Mouse (Mus musculus): ENCODE measurements at regions not wholly inside any gene's neighbourhood (a gene's known extent, or its start where the extent isn't known, plus 50 kb on each side); places are given as distances from the start of the nearest gene placed in this dataset.

DNA sequence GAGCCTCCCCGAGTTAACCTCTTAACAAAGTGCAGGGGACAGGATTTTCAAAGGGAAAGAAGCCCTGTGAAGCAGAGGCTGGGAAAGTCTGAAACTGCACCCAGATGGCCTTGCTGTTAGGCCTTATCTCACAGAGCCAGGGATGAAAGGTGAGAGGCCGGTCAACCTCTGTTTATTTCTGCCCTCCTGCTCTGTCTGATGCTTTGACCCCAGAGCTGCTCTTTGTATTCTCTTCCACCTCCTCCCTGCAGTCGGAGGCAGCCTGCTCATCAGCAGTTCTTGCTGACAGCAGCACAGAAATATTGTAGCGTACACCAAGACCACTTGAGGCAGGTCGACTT, 212.2 kb downstream of the Enc1 start:
- DNase-seq (ENCODE audit: low read depth, low spot score), result peak; percentile 26

DNA sequence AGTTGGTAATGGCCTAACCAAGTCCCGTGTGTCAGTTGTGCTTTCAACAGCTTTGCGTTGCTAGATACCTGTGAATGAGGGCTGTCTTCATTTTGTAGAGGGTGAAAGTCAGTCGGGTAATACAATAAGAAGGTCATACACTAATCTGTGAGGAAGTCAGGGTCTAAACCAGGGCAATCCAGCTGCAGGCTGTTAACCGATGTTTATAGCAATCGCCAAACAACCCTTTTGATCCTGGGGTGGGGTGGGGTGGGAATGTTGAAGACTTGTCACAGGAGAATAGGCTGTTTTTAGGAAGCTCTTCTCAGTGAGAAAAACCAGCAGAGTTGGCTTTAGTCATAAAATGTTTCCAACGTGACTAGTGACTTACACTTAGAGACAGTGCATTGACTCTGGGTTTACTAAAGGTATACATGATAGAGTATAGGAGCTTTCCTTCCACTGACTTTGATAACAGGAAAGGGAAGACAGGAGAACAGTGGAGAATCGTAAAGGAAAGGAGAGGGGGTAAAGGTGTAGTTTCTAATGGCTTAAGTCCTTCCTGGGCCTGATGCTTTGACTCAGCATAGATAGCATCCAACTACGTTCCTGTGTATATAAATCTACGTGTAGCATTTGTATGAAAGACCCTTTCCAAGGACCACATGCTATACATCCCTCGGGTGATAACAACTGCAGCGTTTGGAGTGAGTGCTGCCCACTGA, 211.6 kb downstream of the Enc1 start:
- no peak for DNase-seq (ENCODE audit: low read depth, low spot score)

DNA sequence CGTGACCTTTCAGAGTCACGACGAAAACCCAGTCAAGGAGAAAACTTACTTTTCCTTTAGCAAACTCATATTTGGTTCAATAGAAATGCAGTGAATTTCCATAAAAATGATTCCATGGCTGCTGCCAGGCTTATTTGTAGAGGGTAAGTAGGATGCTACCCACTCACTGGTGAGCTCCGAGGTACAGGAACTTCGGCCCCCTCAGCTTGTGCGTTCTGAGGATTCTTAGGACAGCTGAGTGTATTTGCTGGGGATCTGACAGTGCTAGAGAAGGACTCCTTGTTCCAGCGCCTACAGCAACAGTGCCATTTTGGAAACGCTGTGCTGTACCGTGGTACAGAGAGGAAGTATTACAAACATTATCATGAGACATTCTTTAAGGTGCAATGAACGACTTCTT, 210.4 kb downstream of the Enc1 start:
- DNase-seq (ENCODE audit: low read depth, low spot score), result no peak

DNA sequence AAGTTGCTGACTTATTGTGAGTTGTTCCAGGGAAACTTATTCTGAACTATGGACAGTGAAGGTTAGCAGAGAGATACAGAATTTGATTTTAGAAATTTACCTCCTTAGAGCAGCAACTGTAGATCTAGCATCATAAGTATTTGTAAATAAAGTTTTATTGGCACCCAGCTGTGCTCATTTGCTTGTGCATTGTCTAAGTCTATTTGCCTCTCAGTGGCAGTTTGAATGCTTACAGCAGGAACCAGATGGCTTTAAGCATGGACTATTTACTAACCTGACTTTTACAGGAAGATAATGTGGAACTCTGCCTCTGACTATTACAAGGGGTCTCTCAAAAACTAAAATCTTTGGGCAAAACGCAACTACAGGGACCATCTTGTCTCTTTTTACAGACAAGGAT, 207.2 kb downstream of the Enc1 start:
- DNase-seq (ENCODE audit: low read depth, low spot score), result no peak

DNA sequence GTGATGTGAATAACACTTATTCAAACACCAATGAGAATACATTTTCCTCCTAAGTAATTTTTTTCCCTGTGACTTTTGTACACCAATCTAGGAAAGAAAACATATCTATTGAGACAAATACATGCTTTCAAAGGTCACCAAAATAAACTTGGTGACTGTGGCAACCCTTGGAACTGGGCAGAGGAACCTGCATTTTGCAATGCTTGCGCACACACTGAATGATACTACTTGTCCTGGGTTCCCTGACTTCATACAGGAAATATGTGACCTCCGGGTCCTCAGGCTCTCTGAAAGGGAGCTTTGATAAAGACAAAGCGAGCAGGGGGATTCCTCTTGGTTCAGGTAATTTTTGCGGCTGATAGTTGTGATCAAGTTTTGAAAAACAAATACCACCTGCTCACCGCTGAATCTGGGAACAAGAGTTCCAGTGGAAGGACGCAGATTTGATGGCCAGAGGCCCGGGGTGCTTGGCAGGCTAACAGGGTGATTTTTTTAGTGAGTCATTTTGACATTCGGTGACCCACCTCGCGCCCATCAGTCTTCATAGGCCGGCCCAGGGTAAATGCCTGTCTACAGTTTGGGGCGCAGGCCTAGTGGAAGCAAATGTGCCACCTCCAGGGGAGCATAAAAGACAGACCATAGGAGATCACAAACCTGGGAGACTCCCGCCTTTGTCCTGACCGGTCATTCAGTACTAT, 203.0 kb downstream of the Enc1 start:
- DNase-seq (ENCODE audit: low read depth, low spot score), result no peak

DNA sequence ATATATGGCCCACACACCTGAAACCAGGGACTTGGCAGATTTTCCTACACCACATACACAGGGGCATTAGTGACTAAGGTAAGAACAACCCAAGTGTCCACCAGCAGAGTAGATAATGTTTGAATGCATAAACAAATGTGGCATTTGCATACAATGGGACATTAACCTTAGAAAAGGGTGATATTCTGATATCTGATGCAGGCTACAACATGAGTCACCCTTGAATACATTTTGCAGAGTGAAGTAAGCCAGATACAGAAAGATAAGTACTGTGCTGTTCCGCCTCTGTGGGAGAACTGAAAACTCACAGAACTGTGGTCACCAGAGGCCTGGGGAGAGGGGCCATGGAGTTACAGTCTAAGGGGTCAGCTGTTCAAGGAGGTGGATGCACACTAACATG, 201.9 kb downstream of the Enc1 start:
- DNase-seq (ENCODE audit: low read depth, low spot score), result no peak

DNA sequence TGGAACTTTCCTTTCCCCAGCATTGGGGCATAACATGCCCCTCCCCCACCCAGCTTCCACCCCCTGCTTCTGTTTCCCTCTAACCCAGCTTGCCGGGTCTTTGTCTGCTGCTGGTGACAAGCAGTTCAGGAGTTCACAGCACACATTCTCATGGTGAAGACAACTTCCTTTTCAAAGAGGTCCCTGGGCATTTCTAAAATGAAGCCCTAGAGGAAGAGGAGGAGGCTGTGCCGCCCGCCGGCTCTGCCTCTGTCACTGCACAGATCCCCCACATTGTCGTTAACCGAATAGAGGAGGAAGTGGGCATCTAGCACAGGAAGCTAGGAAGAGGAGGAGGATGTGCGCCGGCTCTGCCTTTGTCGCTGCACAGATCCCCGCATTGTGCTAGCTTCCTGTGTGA, 201.4 kb downstream of the Enc1 start:
- DNase-seq (ENCODE audit: low read depth, low spot score), result no peak

DNA sequence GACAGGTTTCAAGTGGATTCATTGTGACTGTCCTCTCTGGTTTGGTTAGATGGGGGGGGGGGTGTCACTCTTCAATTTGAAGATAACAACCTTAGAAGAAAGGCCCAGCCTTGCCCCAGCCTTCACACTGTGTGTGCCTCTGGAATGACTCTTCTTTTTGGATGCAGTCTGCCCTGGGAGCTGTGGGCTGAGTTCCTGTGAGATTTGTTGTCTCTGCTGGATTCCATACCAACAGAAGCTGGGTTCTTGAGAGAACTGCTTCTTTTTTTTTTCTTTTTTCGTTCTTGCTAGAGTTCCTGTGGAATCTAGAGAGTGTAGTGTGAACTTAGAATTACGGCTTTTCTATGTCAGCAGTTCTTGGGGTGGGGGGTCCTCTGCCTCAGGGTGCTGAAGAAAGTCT, 200.9 kb downstream of the Enc1 start:
- no peak for DNase-seq (ENCODE audit: low read depth, low spot score)

DNA sequence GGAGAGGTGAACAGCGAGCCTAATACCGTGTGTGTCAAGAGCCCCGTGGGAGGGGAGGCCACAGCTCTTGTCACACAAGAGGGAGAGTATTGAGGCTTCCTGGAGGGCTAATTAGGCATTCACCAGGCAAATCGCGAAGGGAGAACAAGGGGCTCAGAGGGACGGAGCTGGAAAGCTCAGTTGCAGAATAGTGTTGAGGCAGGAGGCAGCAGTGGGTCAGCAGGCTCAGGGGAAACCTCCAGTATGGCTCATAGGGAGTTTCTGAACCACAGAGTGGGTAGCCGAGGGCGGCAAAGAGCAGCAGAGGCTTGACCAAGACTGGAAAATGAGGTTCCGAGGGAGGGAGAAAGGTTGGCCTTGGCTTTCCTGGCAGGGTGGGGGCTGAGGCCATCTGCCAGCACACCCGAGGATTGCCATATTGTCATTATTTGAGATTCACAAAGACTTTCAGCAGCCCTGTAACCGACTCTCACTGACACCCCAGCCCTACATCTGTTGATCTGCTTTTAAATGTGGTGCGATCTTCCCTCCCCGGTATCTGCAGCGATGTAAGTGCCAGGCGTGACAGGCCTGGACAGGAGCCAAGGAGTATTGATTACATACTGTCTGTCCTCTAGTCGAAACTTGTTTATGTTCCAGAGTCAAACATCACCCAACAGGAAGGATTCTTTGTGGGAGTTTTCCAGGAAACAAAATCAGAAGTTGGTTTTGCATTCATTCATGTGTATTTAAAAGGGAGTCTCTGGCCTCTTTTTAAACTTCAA, 198.5 kb downstream of the Enc1 start:
- no peak for DNase-seq (ENCODE audit: low read depth, low spot score)

DNA sequence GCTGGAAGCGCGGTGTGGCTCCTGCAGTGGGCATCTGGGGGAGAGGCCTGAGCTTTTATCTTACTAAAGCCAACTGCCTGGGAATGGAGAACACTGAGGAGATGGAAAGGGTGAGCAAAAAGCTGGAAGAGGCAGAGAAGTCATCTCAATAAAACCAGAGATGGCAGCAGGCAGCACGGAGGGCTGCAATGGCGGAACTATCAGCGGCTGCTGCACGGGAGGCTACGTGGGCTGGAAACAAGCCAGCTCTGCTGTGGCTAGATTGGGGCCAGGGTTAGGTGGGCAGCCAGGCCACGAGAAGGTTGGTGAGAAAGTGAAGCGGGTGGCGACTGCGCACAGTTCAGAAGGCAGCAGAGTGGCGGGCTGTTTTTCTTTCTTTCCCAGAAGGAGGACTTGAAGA, 197.8 kb downstream of the Enc1 start:
- no peak for DNase-seq (ENCODE audit: low read depth, low spot score)

DNA sequence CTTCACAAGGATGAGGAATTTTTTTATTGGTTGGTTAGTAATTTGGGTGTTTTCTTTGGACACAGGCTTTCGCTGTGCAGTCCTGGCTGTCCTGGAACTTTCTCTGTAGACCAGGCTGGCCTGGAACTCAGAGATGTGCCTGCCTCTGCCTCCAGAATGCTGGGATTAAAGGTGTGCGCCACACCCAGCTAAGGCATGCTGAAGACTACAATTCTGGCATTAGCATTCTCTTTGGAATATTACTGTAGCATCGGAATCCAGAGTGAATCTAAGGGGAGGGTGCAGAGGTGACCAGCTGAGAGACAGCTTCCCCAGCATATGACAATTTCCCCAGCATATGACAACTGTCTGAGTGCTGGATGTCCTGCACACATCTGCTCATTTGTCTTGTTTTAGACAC, 197.4 kb downstream of the Enc1 start:
- DNase-seq (ENCODE audit: low read depth, low spot score), result no peak

DNA sequence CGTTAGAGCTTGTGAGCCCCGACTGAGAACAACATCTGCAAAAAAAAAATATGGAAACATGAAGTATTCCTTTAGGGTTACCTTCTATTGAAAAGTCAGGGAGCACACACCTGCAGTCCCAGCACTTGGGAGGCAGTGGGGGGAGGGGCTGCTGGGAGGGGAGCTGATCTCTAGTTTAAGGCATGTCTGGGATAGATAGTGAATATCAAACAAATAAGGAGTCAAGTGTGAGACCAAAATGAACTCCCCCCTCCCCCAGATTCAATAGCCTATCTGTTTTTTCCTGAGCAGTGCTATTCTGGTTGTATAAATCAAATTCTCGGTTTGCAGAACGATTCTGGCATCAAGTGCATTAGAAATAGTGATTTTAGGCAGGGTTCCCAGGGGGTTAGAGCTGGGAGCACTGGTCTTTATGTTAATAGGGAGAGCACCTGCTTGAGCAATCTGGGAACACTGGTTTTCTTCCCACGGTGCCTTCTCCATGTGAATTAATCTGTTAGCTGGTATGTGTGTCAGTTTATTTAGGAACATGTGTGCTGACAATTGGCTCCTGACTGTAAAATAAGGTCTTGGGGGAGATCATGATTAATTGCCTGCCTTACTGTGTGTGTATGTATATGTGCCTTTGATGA, 195.9 kb downstream of the Enc1 start:
- no peak for DNase-seq (ENCODE audit: low read depth, low spot score)

DNA sequence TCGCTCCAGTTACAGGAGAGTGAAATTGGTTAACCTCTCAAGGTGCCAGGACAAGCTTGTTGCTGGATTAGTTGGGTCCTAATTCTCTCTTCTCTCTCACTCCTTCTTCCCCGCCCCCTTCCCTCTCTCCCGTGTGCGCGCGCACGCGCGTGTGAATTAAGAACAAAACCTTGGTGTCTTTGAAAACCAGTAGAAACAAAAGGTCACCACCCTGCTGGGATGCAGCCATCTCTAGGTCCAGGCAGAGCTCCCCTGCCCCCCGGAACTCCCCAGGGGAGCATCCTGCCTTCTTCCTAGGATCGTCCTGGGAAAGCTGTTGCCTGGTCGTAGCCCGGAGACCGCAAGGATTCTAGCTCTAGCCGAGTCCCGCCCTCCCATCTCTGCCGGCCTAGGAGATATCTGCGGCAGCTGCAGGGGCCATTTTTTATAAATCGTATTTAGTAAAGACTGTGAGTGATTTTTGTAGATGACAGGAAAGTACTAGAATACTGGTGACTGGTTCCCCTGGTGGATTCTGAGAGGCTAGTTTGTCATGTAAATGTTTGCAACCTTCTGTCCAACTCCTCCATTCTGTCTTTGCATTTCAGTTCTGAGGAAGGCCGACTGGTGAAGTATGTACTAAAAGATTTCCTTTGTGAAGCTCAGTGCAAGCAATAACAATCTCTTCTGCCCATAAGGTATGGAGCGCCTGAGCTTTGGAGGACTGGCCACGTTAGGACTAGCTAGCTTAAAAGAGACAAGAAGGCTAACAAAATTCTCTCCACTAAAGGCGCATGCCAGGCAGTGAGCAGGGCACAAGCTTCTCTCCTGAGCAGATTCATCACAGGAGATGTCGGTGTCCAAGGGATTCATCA, 195.2 kb downstream of the Enc1 start:
- DNase-seq (ENCODE audit: low read depth, low spot score), result peak; percentile 66

DNA sequence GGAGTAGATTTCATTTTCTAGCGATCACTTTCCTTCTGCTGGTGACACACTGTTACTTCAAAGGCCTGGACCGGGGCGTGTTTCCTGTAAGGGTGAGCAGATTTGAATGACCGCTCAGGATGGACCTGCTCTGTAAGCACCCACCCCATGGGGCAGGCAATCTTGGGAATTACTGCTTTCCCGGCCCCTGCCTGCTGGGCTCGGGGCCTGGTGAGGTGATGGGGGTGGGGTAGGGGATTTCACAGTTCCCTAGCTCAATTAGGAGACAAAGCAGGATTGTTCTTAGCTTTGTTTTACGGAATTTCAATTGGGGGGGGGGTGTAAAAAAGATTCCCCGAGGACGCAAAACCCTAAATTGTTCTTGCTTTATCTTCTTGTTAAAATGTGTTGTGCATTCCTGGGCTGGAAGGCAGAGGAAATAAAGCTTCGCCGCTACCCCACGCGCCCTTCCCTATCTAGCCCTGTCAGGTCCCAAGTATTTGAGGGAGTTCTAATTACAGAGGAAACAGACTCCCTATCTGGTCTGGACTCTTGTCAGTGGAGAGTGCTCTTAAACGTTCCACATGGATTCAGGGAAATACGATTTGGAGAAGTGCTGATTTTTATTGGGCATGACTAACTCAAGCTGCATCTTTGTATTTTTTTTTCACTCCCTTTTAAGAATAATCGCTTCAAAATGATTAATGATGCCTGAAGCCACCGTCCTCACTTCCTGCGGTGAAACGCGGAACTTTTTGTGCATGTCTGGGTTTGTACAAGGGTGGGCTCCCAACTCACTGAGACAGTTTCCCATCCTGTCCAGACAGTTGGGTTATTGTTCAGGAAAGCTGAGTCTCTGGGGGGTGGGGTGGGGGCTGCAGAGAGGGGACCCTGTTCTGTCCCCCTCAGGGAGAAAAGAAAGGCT, 194.3 kb downstream of the Enc1 start:
- peak; percentile 44 for DNase-seq (ENCODE audit: low read depth, low spot score)

DNA sequence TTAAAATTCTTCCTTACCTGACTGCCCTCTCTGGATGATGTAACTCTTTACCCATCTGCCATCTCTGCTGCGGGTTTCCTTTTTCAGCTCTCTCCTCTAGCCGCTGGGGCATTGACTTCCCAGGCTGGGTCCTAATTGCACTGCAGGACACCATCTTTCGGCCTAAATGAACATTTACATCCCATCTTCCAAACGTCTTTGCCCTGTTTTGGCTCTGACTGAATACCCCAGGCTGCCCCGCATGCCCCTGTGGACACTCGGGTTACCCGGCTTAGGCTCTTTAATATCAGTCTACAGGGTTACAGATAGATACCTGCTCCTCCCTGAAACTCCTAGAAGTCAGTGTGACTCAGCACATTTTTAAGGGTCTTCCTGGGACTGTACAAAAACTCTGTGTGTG, 193.3 kb downstream of the Enc1 start:
- no peak for DNase-seq (ENCODE audit: low read depth, low spot score)

DNA sequence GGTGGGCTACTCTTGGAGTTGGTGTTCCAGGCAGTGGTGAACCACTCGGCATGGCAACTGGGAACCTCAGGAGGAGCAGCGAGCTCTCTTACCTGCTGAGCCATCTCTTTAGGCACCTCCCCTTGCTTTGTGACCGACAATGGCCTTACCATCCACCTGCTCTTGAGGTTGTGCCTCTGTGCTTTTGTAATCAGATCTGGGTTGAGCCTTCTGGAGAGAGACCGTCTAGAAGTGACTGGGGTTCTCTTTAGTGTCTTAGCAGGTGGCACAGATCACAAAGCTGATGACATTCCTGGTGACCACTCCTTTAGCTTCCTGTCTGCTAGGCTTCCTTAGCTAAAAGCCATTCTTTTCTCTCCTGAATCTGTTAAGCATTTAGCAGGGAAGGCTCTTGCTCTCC, 191.7 kb downstream of the Enc1 start:
- no peak for DNase-seq (ENCODE audit: low read depth, low spot score)

DNA sequence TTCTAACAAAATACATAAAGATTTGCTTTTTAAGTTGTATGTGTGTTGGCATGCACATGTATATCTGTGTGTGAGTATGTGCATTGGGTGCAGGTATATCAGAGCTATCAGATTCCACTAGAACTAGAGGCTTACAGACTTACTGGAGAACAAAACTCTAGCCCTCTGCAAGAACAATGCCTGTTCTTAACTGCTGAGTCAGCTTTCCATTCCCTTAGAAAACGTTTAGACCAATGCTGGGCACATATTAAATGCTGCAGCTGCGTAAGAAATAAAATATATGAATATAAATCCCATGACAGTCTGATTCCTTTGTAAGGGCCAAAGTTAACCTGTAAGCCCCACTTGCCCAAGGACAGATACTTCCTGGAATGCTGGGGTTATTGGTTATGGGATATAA, 190.0 kb downstream of the Enc1 start:
- DNase-seq (ENCODE audit: low read depth, low spot score), result no peak

DNA sequence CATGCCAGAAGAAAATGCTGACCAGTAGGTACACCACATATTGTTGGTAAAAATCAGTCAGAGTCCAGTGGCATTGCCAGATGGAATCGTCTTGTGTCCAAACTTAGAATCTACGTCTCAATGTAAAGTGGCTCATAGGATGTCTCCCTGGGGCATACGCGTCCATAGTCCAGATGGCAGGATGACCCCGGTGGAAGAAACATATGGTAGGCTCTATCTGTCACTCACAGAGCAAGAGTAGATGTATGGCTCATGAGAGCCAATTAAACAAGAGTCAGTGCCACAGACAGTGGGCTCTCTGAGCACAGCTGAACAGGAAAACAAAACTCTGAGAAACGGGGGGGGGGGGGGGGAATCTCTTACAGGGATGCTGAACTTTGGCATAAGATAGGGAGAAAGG, 187.3 kb downstream of the Enc1 start:
- no peak for DNase-seq (ENCODE audit: low read depth, low spot score)

DNA sequence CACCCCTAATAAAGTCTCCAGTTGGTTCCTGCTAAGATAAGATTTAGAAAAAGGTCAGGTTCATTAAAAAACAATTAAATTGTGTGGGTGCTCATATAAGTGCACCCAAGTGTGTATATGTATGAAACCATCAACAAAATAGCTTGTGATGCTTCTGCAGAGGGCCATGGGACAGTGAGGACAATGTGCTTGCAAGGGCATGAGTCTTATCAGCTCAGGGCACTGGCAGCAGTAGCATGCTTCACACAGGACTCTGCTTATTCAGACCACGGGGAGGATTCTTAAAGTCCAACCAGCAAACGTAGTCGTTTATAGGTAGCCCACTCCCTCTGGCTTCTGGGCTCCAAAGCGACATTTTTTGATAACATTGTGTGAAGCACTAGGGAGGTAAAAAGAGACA, 186.6 kb downstream of the Enc1 start:
- no peak for DNase-seq (ENCODE audit: low read depth, low spot score)

DNA sequence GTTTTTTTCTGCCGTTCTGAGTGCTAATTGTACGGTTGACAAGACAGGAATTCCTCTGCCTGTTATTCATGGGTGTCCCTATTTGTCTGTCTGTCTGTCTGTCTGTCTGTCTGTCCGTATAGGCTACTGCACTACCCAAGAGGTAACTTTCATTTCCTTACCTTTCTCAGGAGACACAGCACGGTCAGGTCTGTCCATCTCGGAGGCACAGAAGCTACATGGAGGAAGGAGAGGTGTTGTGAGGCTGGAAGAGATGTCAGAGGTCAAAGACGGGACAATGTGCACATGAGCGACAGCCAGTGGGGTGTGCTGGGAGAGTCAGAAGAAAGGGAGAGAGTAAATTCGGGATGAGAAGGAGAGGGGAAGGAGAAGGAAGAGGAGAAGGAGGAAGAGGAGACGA, 184.8 kb downstream of the Enc1 start:
- DNase-seq (ENCODE audit: low read depth, low spot score), result no peak

DNA sequence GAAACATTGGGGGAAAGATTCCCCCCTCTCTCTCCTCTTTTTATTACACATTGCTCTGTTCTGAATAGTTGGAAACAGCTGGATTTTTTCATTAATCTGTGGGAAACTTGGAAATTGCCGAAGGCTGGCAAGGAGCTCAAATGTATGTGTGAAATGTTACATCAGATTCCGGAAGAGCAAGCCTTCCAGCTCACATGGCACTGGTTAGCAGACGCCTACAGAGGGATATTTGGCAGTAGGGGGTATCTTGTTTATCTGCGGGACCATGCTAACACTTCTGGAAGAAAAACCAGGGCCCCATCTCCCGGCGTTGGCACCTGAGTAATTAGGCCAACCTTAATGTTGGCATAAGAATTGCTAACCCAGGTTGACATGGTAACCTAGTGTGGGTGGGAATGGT, 183.0 kb downstream of the Enc1 start:
- DNase-seq (ENCODE audit: low read depth, low spot score), result no peak

Data from embryo, embryonic 11.5 days (tissue).